Mouse (Mus musculus): Measurements from ENCODE around the gene Xab2. TPM values are rescaled to one million over a fixed set of nuclear protein-coding genes. Genes with fewer than 3 reads are reported as not detected.
A peak's percentile ranks its signal among the peaks of the same experiment; 100 is the strongest.

Xab2 gene
- polyA plus RNA-seq, 1 experiment from 2014 or later, result 60.5 TPM

GRCm38 (mm10) chr8:3600401-3600800, 20.7 kb downstream of the Xab2 start:
- Histone ChIP-seq H3K4me2 (no peak overlapping the region), H3K4me3 (ENCODE audit: low read depth, low read length) (no peak overlapping the region), H3K27me3 (replicated peaks; ENCODE audit: control insufficient read depth, insufficient read depth, low read length) (no peaks in the 10 kb centered on the region), H3K4me1 (replicated peaks; ENCODE audit: control insufficient read depth, insufficient read depth, low read length) (no peaks in the 10 kb centered on the region), H3K27ac (ENCODE audit: low read depth, low read length) (no peak overlapping the region), H3K9ac (ENCODE audit: low read depth, low read length) (no peak overlapping the region), H3K36me3 (ENCODE audit: control insufficient read depth, insufficient read depth, low read length) (no peaks in the 10 kb centered on the region; the same call in 1 of the 2 replicates), H3K9me3 (ENCODE audit: control insufficient read depth, low read length) (no peaks in the 10 kb centered on the region)
- ATAC-seq (replicated peaks; ENCODE audit: low FRiP score) (no peak), DNase-seq (ENCODE audit: low spot score) (no peak)
- WGBS, result 84% methylated on average over 6 of the region's 6 CpGs

- ATAC-seq (replicated peaks; ENCODE audit: low FRiP score), result no peak
- Histone ChIP-seq H3K36me3 (ENCODE audit: control insufficient read depth, insufficient read depth, low read length) (no peaks in the 10 kb centered on the region; the same call in 1 of the 2 replicates), H3K9me3 (ENCODE audit: control insufficient read depth, low read length) (no peaks in the 10 kb centered on the region), H3K4me1 (replicated peaks; ENCODE audit: control insufficient read depth, insufficient read depth, low read length) (no peaks in the 10 kb centered on the region), H3K27me3 (replicated peaks; ENCODE audit: control insufficient read depth, insufficient read depth, low read length) (no peaks in the 10 kb centered on the region), H3K9ac (ENCODE audit: low read depth, low read length) (no peak overlapping the region), H3K4me2 (no peak overlapping the region), H3K27ac (ENCODE audit: low read depth, low read length) (no peak overlapping the region), H3K4me3 (ENCODE audit: low read depth, low read length) (no peak overlapping the region)
- no peak for DNase-seq (ENCODE audit: low spot score)
- WGBS, result 62% methylated on average over 1 of the region's 1 CpGs
Observed at GRCm38 (mm10) chr8:3599219-3599618, 21.9 kb downstream of the Xab2 start.

- ATAC-seq (replicated peaks; ENCODE audit: low FRiP score) (peak; percentile 30; the same call in 1 of the 2 replicates), DNase-seq (ENCODE audit: low spot score) (no peak)
- Histone ChIP-seq H3K27ac (ENCODE audit: low read depth, low read length) (no peak overlapping the region), H3K9me3 (ENCODE audit: control insufficient read depth, low read length) (no peaks in the 10 kb centered on the region), H3K4me1 (replicated peaks; ENCODE audit: control insufficient read depth, insufficient read depth, low read length) (no peaks in the 10 kb centered on the region), H3K36me3 (ENCODE audit: control insufficient read depth, insufficient read depth, low read length) (no peaks in the 10 kb centered on the region; the same call in 1 of the 2 replicates), H3K4me2 (no peak overlapping the region), H3K4me3 (ENCODE audit: low read depth, low read length) (no peak overlapping the region), H3K27me3 (replicated peaks; ENCODE audit: control insufficient read depth, insufficient read depth, low read length) (no peaks in the 10 kb centered on the region), H3K9ac (ENCODE audit: low read depth, low read length) (no peak overlapping the region)
- 63% methylated on average over 3 of the region's 3 CpGs for WGBS
Observed at GRCm38 (mm10) chr8:3598054-3598453, 23.1 kb downstream of the Xab2 start.

- H3K27me3 ChIP-seq (replicated peaks; ENCODE audit: control insufficient read depth, insufficient read depth, low read length), result no peaks in the 10 kb centered on the region
- no peak overlapping the region for H3K4me2 ChIP-seq
- DNase-seq (ENCODE audit: low spot score), result no peak
- no peak overlapping the region for H3K27ac ChIP-seq (ENCODE audit: low read depth, low read length)
- no peaks in the 10 kb centered on the region for H3K9me3 ChIP-seq (ENCODE audit: control insufficient read depth, low read length)
- no peak overlapping the region for H3K9ac ChIP-seq (ENCODE audit: low read depth, low read length)
- H3K36me3 ChIP-seq (ENCODE audit: control insufficient read depth, insufficient read depth, low read length), result no peaks in the 10 kb centered on the region; the same call in 1 of the 2 replicates
- WGBS, result 83% methylated on average over 2 of the region's 2 CpGs
- no peak for ATAC-seq (replicated peaks; ENCODE audit: low FRiP score)
- no peaks in the 10 kb centered on the region for H3K4me1 ChIP-seq (replicated peaks; ENCODE audit: control insufficient read depth, insufficient read depth, low read length)
- no peak overlapping the region for H3K4me3 ChIP-seq (ENCODE audit: low read depth, low read length)
Observed at GRCm38 (mm10) chr8:3594466-3594865, 26.6 kb downstream of the Xab2 start.

- ATAC-seq (replicated peaks; ENCODE audit: low FRiP score) (no peak), DNase-seq (ENCODE audit: low spot score) (no peak)
- Histone ChIP-seq H3K4me1 (replicated peaks; ENCODE audit: control insufficient read depth, insufficient read depth, low read length) (no peaks in the 10 kb centered on the region), H3K36me3 (ENCODE audit: control insufficient read depth, insufficient read depth, low read length) (no peaks in the 10 kb centered on the region; the same call in 1 of the 2 replicates), H3K27me3 (replicated peaks; ENCODE audit: control insufficient read depth, insufficient read depth, low read length) (no peaks in the 10 kb centered on the region), H3K9ac (ENCODE audit: low read depth, low read length) (no peak overlapping the region), H3K9me3 (ENCODE audit: control insufficient read depth, low read length) (no peaks in the 10 kb centered on the region), H3K4me3 (ENCODE audit: low read depth, low read length) (no peak overlapping the region), H3K27ac (ENCODE audit: low read depth, low read length) (no peak overlapping the region), H3K4me2 (no peak overlapping the region)
- whole genome bisulfite sequencing, result 53% methylated on average over 3 of the region's 3 CpGs
Observed at GRCm38 (mm10) chr8:3593470-3593869, 27.6 kb downstream of the Xab2 start.

GRCm38 (mm10) chr8:3588258-3588633, 32.9 kb downstream of the Xab2 start:
- ATAC-seq (replicated peaks; ENCODE audit: low FRiP score), result 0 out of 2 replicates have a peak, but pooled peaks have one; percentile 35
- 10% methylated on average over 11 of the region's 11 CpGs for WGBS
- no peak for DNase-seq (ENCODE audit: low spot score)
- Histone ChIP-seq H3K4me3 (ENCODE audit: low read depth, low read length) (peak overlapping the region; percentile 76), H3K4me1 (replicated peaks; ENCODE audit: control insufficient read depth, insufficient read depth, low read length) (peaks cover 5% of the 10 kb centered on the region), H3K9me3 (ENCODE audit: control insufficient read depth, low read length) (no peaks in the 10 kb centered on the region), H3K27ac (ENCODE audit: low read depth, low read length) (no peak overlapping the region), H3K4me2 (peak overlapping the region; percentile 87), H3K9ac (ENCODE audit: low read depth, low read length) (peak overlapping the region; percentile 67), H3K36me3 (ENCODE audit: control insufficient read depth, insufficient read depth, low read length) (no peaks in the 10 kb centered on the region), H3K27me3 (replicated peaks; ENCODE audit: control insufficient read depth, insufficient read depth, low read length) (peaks cover 8% of the 10 kb centered on the region; the same call in 1 of the 2 replicates)

- H3K4me3 ChIP-seq (ENCODE audit: low read depth, low read length), result peak overlapping the region; percentile 76
- peak overlapping the region; percentile 87 for H3K4me2 ChIP-seq
- no peaks in the 10 kb centered on the region for H3K9me3 ChIP-seq (ENCODE audit: control insufficient read depth, low read length)
- H3K27ac ChIP-seq (ENCODE audit: low read depth, low read length), result no peak overlapping the region
- no peaks in the 10 kb centered on the region for H3K36me3 ChIP-seq (ENCODE audit: control insufficient read depth, insufficient read depth, low read length)
- WGBS, result 1% methylated on average over 75 of the region's 77 CpGs
- DNase-seq (ENCODE audit: low spot score) (peak; percentile 70), ATAC-seq (replicated peaks; ENCODE audit: low FRiP score) (peak; percentile 63)
- peaks cover 8% of the 10 kb centered on the region; the same call in 1 of the 2 replicates for H3K27me3 ChIP-seq (replicated peaks; ENCODE audit: control insufficient read depth, insufficient read depth, low read length)
- H3K4me1 ChIP-seq (replicated peaks; ENCODE audit: control insufficient read depth, insufficient read depth, low read length), result peaks cover 5% of the 10 kb centered on the region
- H3K9ac ChIP-seq (ENCODE audit: low read depth, low read length), result peak overlapping the region; percentile 67
Observed at GRCm38 (mm10) chr8:3587391-3588257, 33.5 kb downstream of the Xab2 start.

GRCm38 (mm10) chr8:3586993-3587390, 34.1 kb downstream of the Xab2 start, which contains the start of gene Camsap3:
Gene Camsap3, plus strand, starts transcription at chr8:3587293.
- WGBS, result 16% methylated on average over 7 of the region's 7 CpGs
- no peak within 1 kb of the TSS for H3K27ac ChIP-seq (ENCODE audit: low read depth, low read length)
- H3K4me1 ChIP-seq (replicated peaks; ENCODE audit: control insufficient read depth, insufficient read depth, low read length), result peaks cover 5% of the 10 kb centered on the region

More at GRCm38 (mm10) chr8:3586993-3587390, 34.1 kb downstream of the Xab2 start, which contains the start of gene Camsap3:
- peak within 1 kb of the TSS; percentile 76 for H3K4me3 ChIP-seq (ENCODE audit: low read depth, low read length)
- peak; percentile 11; the same call in 1 of the 2 replicates for ATAC-seq (replicated peaks; ENCODE audit: low FRiP score)
- H3K27me3 ChIP-seq (replicated peaks; ENCODE audit: control insufficient read depth, insufficient read depth, low read length), result peaks cover 8% of the 10 kb centered on the region; the same call in 1 of the 2 replicates
- peak within 1 kb of the TSS; percentile 87 for H3K4me2 ChIP-seq
- H3K9ac ChIP-seq (ENCODE audit: low read depth, low read length), result peak within 1 kb of the TSS; percentile 67
- no peak for DNase-seq (ENCODE audit: low spot score)
- H3K36me3 ChIP-seq (ENCODE audit: control insufficient read depth, insufficient read depth, low read length), result no peaks in the 10 kb centered on the region
- no peaks in the 10 kb centered on the region for H3K9me3 ChIP-seq (ENCODE audit: control insufficient read depth, low read length)

All from liver, embryonic 11.5 days (tissue).